Mouse (Mus musculus) liver, adult 2 months (tissue): ENCODE data around the gene Gm29427.

Source experiments
- CTCF ChIP-seq: fragments of 200-500 bp; IDR thresholded peaks from 2 replicates; pipeline ENCODE4 v1.5.1; 2011; ENCODE audit warnings: low read depth, low read length, control low read depth
- POLR2A ChIP-seq: fragments of 200-500 bp; IDR thresholded peaks from 2 replicates; pipeline ENCODE4 v1.6.1; 2011; ENCODE audit warnings: low read length, control low read depth; ENCODE audit not compliant: insufficient read depth; ENCODE audit errors: extremely low read depth

DNA sequence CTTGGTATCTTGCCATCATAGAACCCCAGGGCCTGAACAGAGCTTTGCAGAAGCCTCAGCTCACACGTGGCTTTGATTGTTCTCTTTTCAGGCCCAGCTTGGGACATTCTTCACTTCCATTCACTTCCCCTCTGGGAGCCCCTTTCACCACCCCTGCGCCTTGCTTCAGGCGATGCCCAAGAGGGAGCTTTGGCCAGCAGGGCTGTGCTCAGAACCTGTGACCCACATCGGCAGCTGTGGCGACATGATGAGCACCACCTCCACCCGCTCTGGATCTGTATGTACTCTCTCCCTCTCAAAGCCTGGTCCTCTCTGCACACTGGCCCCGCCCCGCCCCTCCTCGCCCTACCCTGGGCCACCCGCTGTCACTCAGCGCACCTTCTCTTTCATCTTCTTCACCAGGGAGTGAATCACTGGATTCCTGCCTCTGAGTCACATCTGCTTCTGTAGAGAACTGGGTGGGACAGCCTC lies 21.8 kb upstream of the Gm29427 start:
- TF ChIP-seq CTCF (no peak), POLR2A (no peak)
